Mouse (Mus musculus) monocyte, adult 2 months (primary cell): ENCODE results near the gene Tmbim6.

Experiments used
- DNase-seq, 2 experiments: peaks; one replicate each; pipeline ENCODE4 v3.0.0; 2022; ENCODE audit warnings: low spot score in 2 of 2, low read depth in 1 of 2

Gene Tmbim6

GRCm38 (mm10) chr15:99449131-99449750 lies 56.6 kb downstream of the Tmbim6 start:
- no peak for DNase-seq

- DNase-seq = no peak
Measured at GRCm38 (mm10) chr15:99449751-99450280, 57.1 kb downstream of the Tmbim6 start.

GRCm38 (mm10) chr15:99453153-99453900 lies 60.6 kb downstream of the Tmbim6 start:
- no peak for DNase-seq

- no peak for DNase-seq
Measured at GRCm38 (mm10) chr15:99454585-99455279, 62.0 kb downstream of the Tmbim6 start.

GRCm38 (mm10) chr15:99455415-99455814 lies 62.7 kb downstream of the Tmbim6 start:
- no peak for DNase-seq

GRCm38 (mm10) chr15:99456338-99456962 lies 63.8 kb downstream of the Tmbim6 start:
- DNase-seq = peak in 1 of 2 experiments; percentile 11

- peak in 1 of 2 experiments; percentile 6 for DNase-seq
Measured at GRCm38 (mm10) chr15:99456963-99457605, 64.4 kb downstream of the Tmbim6 start.

GRCm38 (mm10) chr15:99457606-99458401 lies 65.1 kb downstream of the Tmbim6 start, which contains the start of gene Nckap5l:
TSS of gene Nckap5l (minus strand) at chr15:99457748.
- DNase-seq = peak; percentile 43 to 61
